Mouse (Mus musculus) testis, postnatal 10 days (tissue): ENCODE results near the gene Cyb5r1.

Experiments used
- DNase-seq: peaks from one replicate; pipeline ENCODE4 v3.0.0; 2021; ENCODE audit warnings: low spot score

The Cyb5r1 gene

DNA sequence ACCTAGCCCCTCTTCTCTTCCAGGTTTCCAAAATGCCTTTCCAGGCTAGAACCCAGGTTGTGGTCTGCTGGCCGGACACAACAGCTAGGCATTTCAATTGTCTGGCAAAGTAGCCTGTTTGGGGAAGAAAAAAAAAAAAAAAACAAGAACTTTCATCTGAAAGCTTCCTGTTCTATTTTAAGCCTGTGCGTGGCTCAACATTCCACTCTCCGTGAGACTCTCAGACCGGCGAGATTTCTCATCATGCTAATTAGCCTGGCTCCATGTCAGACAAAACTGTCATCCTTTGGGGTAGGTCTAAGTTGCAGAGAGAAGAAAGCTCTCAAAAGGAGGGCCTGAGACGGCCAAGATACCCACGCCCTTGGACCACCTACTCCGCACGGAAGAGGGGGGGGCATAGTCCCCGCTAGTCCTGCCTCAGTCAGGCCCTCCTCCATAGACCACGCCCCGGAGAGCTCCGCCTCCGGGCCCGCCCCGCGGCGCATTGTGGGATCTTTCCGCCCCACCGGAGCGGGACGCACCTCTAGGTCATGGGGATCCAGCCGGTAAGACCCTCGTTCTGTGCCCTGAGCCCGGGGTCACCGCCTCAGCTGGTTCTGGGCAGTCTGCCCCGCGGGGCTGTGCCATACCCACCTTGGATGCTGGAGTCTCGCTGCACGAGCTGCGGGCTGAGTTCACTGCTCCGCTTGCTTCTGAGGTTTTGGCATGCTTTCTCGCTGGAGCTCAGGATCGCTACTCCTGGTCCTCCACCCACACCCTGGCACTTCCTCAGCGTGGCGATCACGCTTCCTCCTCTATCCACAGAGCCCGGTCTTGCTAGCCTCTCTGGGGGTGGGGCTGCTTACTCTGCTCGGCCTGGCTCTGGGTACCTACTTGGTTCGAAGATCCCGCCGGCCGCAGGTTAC lies at the start of gene Cyb5r1:
TSS of gene Cyb5r1 (plus strand) at position 51 of the 905 bp plus-strand sequence.
- peak; percentile 89 for DNase-seq

DNA sequence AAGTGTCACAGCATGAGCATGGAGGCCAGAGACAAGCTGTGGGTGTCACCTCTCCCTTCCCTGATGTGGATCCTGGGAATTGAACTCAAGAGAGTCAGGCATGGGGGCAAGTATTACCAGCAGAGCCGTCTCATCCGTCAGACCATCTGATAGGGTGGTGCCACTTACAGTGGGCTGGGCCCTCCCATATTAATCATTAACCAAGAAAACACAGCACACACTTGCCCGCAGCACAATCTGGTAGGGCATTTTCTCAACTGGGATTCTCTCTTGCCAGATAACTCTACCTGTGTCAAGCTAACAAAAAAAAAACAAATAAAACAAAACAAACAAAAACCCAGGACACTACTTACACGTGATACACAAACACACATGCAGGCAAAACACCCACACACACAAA lies 47.9 kb upstream of the Cyb5r1 start:
- DNase-seq: peak; percentile 23

DNA sequence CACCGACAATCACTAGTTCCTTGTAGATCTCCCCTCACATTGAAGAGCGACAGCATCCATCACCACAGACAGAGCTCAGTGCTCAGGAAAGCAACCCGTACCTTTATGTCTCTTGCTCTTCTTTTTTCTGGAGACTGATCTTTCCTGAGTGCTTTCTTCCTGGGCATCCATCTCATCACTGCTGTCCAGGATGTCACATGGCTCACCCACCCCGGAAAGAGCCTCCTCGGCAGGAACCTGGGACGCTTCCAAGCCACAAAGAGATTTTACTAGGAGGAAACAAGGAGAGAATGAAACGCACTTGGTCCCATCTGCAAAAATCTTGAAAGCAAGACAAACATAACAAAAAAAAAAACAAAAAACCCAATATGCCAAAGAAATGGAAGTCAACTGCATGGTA lies 44.7 kb upstream of the Cyb5r1 start:
- DNase-seq: peak; percentile 41

DNA sequence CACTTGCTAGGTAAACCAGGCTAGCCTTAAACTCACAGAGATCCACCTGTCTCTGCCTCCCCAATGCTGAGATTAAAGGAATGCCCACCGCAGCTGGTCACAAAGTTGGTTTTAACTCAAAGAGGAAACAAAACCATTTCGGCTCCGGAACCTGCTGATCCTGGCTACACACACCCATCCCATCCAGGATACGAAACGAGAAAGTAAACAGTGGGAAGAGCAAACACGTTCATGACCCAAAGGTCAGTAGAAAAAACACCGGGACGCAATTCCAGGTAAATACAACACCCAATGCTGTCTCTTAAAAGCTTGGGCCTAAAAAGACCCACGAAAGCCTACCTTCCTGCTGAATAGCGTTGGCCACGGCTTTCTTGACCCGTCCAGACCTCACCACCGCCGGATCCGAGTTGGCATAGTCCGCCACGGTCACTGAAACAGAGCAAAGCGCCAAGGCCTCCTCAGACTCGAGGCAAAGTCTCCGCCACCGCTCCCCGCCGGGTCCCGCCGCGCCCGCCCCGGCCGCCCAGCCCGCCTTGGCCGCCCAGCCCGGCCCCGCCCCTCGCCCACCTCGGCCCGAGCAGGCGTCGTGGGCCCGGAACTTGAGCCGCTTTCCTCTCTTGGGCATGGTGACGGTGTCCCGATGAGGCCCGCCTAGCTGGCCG lies 44.0 kb upstream of the Cyb5r1 start:
- peak; percentile 25 for DNase-seq

DNA sequence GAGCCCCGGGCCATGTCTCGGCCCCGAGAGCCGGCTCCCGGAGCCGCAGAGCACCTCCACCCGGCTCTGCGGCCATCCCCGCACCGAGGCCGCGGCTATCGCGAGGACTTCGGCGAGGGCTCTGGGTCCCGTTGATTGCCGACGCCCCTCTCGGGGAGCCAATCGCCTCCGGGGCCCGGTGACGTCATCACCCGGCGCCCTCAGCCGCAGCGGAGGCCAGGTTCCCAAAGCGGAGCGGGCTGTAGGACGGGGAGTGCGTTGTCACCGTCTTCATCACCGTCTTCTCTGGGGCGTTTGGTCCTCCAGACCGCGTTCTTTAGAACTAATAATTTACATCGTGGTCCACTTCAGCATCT lies 43.5 kb upstream of the Cyb5r1 start, which contains the start of gene Tmem183a:
TSS of gene Tmem183a (minus strand) at position 123 of the 356 bp plus-strand sequence.
- DNase-seq: peak; percentile 97

DNA sequence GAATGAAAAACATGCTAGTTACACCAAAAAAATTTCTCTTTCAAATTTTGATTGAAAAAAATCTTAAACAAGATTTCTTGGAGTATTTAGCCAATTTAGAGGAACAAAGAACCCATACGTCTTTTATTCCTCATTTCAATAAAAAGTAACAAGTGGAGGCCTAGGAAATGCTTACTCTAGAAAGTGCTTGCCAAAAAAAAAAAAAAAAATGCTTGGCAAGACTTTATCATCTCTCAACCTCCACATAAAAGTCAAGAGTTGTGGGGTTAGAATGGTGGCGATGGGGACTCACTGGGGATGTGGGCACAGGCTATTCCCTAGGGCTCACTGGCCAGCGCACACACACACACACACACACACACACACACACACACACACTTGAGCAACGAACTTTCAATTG lies 42.2 kb upstream of the Cyb5r1 start:
- DNase-seq: no peak

DNA sequence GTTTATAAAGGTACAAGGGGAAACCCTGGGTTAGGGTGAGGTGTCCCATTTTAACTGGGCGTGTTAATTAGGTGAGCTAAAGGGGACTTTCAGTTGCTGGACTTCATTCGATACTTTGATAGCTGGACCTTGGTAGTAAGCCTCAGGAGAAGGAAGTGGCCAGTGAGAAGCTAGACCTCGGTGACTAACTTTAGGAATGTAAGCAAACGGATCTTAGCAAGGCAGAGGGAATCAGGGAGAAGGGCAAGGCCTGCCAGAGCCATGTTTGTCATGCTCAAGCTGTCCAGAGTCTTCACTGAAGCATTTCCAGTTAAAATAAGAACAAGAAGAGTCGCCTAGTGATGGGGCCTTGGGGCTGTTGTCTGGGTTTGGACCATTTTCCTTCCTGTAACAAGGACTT lies 39.9 kb upstream of the Cyb5r1 start:
- DNase-seq: no peak

DNA sequence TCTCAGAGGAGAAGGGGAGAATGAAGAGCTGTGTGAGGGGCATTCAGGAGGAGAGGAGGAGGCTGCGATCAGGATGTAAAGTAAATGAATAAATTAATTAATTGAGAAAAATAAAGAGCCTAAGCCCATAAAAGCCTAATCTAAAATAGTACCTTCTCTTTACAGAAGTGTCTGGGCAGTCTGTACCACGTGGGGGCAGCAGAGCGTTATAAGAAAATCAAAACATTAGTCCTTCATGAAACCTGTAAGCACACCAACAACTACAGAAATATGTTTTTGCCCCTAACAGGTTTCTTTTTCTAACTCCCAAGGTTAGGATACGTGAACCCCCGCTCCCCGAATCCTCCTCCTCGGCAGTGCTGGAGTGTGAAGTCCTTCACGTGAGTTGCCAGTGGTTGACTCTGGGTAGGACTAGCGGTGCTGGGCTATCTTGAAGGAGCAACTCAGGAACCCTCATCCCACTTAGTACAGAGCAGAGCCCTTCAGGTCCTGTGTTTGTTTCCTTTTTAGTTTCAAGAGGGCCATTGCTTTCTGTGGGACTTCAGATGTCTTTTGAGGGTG lies 36.5 kb upstream of the Cyb5r1 start:
- peak; percentile 88 for DNase-seq

DNA sequence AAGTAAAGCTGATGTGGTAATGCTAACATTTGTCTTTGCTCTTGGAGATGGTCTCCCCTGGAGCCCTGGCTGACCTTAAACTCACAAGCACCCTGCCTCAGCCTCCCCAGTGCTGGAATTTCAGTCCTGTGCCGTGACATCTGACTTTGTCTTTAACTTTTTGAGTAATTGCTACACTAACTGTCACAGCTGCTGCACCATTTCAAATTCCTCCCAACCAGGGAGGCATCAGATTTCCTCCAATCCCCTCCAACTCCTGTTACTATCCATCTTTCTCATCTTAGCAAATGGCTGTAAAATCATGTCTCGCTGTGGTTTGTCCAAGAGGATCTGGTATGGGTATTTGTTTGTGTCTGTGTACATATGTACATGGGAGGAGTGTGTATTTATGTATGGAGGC lies 31.2 kb upstream of the Cyb5r1 start:
- DNase-seq: no peak

DNA sequence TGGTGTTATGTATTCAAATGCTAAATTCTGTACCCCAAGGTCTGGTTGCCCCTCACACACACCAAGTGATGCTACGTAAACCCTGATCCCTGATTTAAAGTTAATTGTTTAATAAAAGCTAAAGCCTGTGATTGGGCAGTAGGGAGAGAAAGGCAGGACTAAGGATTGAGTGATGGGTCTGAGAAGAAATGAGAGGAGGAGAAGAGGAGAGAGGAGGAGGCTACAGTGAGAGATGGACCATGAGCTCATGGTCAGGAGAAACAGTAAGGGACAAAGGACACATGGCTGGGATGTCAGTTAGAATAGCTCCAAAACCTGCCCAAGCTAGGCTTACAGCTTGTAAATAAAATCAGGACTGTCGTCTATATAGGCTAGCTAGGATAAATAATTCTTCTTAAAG lies 24.3 kb upstream of the Cyb5r1 start:
- DNase-seq: no peak

DNA sequence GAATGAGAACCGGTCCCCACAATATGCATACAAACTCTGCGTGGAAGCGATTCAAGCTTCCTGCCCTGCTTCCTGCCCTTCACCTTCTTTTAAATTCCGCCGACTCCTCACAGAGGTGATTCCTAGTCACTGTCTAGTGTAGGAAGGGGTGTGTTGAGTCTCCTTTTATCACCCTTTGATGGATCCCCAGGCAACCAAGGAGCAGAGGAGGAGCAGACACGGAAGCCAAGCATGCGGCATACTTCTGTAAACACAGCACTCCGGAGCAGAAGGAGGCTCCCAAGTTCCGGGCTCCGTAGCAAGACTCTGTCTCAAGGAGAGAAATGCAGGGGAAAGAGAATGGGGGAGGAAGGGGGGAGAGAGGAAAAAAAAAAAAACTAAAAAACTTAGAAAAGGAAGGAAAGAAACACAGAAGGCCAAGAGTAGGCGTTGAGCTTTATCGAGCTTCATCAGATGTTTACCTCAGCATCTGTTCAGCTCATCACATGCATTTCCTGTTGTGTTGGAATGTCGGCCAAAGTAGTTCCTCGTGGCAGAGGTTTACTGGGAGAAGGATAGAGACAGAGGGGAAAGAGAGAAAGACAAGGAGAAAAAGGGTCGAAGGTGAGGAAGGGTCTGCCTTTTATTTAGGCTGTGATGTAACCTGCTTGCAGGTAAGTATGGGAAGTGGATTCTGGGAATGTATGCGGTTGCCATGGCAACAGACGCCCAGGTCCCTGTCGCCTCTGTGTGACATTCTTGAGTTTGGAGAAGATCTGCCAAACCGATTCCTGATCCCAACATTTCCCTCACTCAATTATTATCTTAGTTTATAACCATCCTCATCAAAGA lies 23.3 kb upstream of the Cyb5r1 start:
- DNase-seq: no peak

DNA sequence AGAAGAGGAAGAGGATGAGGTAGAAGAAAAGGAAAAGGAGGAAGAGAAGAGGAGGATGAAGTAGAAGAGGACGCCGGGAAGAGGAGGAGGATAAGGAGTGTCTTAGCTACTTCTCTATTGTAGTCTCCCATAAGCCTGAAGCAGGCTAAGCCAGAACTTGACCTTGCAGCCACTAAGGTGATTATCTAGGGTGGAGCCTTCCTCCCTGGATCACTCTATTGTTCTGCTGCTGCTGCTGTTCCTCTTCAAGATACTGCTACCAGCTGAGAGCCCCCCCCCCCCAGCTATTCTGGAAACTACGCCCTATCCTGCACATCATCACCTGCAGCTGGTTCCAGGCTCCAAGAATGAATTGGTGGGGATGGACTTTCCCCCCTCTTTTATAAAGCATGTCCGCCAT lies 20.8 kb upstream of the Cyb5r1 start:
- no peak for DNase-seq

DNA sequence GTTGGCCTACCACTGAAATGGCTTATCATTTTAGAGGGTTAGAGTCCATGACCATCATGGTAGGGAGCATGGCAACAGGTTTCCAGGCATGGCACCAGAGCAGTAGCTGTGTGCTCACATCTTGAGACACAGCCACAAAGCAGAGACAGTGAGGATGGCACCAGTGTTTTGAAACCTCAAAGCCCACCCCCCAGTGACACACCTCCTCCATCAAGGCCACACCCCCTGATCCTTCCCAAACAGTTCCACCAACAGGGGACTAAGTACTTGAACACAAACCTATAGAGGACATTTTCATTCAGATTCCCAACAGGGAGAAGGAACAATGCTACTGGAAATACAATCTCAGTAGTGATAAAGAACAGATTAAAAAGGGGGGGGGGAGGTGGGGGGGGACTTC lies 20.2 kb upstream of the Cyb5r1 start:
- DNase-seq: no peak

DNA sequence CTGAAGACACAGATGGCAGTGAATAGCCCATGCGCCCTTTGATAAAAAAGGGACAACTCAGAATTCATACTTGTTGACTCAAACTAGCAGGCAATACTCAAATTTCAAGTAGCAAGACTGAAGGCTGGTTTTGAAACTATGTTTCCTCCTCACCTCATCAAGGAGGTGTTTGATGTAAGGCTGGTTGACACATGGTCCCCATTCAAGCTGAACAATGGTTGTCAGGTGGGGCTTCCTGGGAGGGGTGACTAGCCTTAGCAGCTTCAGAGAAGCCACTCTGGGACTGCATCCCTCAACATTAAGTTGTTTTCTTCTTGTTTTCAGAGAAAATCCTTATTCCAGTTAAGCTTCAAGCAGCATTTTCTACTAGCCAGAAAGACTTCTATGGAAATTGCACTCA lies 19.7 kb upstream of the Cyb5r1 start, which contains the start of gene 4933406M09Rik:
TSS of gene 4933406M09Rik (plus strand) at position 275 of the 400 bp plus-strand sequence.
- no peak for DNase-seq

DNA sequence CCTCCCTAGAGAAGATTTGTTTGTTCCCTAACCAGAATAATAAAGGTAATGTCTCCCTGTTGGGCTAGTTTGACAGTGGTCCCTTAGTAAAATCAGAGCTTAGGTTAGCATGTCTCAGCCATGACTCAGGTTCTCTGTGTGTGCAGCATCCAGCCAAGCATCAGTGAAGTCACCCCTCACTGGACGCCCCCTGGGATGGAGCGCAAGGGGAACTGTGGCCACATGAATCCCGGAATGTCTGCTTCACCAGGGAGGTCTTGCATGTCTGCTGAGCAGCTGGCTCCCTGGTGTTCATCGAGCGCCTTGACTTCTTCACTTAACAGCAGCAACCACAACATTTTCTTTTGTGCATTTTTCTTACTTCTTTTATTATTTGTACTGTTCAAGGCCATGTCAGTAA lies 11.5 kb upstream of the Cyb5r1 start:
- DNase-seq: no peak

DNA sequence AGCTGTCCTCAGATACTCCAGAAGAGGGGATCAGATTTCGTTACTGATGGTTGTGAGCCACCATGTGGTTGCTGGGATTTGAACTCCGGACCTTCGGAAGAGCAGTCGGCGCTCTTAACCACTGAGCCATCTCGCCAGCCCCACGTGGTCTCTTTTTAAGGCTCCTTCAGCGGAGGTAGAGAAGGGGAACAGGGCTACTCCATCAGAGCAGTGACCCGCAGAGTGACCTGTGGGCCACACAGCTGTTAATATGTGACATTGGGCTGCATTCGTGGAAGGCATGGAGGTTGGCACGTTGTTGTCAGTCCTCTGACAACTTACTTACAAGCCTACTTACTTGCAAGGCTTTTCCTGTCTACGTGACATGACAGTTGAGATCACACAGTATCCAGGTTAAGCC lies 7.1 kb upstream of the Cyb5r1 start:
- no peak for DNase-seq

DNA sequence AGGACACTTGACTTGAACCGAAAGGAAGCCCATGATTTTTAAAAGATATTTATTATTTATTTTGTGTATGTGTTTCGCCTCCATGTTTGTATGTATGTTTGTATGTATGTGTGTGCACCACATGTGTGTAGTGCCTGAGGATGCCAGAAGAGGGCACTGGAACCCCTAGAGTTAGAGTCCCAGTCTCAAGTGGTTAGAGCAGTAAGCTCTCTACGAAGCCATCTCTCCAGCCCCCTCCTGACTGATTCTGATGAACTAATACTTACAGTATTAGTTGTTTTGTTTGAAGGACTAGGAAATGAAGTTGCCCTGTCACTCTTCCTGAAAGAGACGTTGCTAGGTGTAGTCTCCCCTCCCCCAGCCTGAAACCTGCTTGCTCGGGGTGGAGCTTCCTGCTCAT lies 5.6 kb upstream of the Cyb5r1 start:
- no peak for DNase-seq

DNA sequence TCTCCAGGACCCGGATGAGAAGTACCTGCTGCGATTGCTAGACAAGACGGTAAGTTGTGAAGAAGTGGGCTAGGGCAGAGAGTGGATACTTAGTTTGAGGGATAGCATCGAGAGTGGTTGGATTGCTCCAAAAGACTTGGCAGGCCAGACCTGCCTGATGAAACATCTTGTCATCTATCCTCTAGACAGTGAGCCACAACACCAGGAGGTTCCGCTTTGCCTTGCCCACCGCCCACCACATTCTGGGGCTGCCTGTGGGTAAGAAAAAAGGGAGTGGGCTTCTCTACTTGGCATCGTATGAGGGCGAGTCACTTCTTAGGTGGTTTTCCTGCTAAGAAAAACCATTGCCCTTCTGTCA lies 1.0 kb downstream of the Cyb5r1 start:
- no peak for DNase-seq

DNA sequence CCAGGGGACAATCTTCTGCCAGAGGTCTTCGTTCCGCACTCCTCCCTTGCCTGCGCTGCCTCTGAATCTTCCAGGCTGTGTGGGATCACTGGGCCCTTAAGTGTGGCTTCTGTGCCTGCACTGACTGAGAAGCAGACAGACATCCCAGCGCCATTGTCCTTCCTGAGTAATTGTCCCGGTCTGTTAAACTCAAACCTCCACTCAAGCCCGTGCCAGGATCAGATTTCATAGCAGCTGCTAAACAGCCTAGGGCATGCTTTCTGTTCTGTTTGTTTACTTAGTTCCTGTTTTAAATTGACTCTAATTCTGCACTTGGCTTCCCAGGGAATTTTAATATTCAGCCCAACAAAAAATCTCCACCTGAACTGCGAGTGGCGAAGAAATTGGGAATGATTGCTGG lies 2.7 kb downstream of the Cyb5r1 start:
- no peak for DNase-seq

DNA sequence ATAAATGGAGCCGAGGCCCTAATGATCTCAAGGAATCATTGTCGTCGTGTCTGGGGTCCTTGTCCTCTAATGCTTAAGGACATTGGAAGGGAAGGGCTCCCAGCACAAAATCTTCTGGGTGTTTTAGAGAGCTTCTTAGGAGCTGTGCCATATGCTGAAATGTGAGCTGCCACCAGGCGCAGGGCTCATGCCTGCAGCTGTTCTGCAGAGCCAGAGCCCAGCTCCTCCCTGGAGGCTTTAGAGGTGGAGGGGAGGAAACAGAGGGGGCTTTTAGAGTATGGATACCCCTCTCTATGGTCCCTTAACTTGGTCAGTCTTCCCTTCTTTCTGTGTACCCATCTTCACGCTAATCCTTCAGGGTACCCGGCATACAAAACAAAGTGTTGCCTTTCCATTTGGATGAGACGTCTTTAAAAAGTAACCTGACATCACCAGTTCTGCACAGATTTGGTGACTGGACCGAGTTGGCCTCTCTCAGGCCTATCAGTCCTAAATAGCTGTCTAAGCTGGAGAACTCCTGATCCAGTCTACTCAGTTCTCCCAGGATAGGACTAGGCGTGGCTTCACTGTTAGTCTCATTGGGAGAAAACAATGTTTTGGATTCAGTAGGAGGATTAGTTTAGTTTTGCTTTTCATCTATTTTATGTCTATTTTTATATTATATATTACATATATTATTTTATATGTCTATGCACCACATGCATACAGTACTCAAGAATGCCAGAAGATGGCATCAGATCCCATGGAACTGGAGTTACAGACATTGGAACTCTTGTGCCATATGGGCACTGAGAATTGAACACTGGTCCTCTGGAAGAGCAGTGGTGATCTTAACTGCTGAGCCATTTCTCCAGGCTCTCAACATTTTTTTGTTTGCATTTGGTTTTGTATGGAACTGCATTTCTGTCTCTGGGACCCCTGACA lies 6.6 kb downstream of the Cyb5r1 start:
- DNase-seq: no peak

DNA sequence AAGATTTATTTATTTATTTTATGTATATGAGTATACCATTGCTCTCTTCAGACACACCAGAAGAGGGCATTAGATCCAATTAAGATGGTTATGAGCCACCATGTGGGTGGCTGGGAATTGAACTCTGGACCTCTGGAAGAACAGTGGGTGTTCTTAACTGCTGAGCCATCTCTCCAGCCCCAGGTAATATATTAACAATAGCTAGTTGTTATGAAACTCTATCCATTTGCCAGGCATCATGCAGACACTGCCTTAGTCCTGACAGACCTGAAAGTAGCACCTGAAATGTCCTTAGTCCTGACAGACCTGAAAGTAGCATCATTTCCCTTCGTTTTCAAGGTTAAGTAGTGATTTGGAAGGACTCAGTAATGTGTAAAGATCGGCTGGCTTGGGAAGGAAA lies 8.7 kb downstream of the Cyb5r1 start:
- no peak for DNase-seq
